Mouse (Mus musculus): ENCODE measurements around the gene Mrps12. TPM values are rescaled to one million over a fixed set of nuclear protein-coding genes. Genes with fewer than 3 reads are reported as not detected.
A peak's percentile ranks its signal among the peaks of the same experiment; 100 is the strongest.

Gene Mrps12
- total and polyA plus RNA-seq, 3 experiments: 126 to 137 TPM; not detected in 1

- peak overlapping the region; percentile 63 for H3K9ac ChIP-seq (ENCODE audit: control insufficient read depth, low read depth, low read length, poor library complexity, severe bottlenecking)
- H3K9me3 ChIP-seq (replicated peaks; ENCODE audit: insufficient read depth, low read length): no peaks in the 10 kb centered on the region
- peaks cover 27 to 46% of the 10 kb centered on the region in 2 experiments for H3K4me1 ChIP-seq (ENCODE audit: control insufficient read depth in 1 of 2, insufficient read depth in 2 of 2, low read length in 2 of 2)
- H3K4me3 ChIP-seq (ENCODE audit: control insufficient read depth in 1 of 2, insufficient read depth in 1 of 2, low read depth in 2 of 2, low read length in 2 of 2): peak overlapping the region; percentile 63 to 81
- no peaks in the 10 kb centered on the region for H3K27me3 ChIP-seq (ENCODE audit: control insufficient read depth in 1 of 2, insufficient read depth in 2 of 2, low read length in 2 of 2)
- no peak for TF ChIP-seq GATA1 (IDR thresholded peaks at IDR 0.05; ENCODE audit: low read depth, low read length)
- no peak for TF ChIP-seq MAFK (IDR thresholded peaks at IDR 0.05; ENCODE audit: borderline replicate concordance, low read depth, low read length)
- no peak for TF ChIP-seq ZNF384 (IDR thresholded peaks at IDR 0.05; ENCODE audit: low read depth, low read length)
- TF ChIP-seq MAX (IDR thresholded peaks at IDR 0.05; ENCODE audit: low read length): no peak
- no peak for TF ChIP-seq USF1 (IDR thresholded peaks at IDR 0.05; ENCODE audit: low read depth, low read length)
- TF ChIP-seq POLR2AphosphoS2 (IDR thresholded peaks at IDR 0.05; ENCODE audit: low read length): no peak
- TF ChIP-seq EP300 (IDR thresholded peaks at IDR 0.05; ENCODE audit: low read depth in 1 of 2, low read length in 2 of 2): no peak
- no peak for TF ChIP-seq ZMIZ1 (IDR thresholded peaks at IDR 0.05; ENCODE audit: low read depth, low read length)
- no peak for TF ChIP-seq MAZ (IDR thresholded peaks at IDR 0.05; ENCODE audit: low read depth, low read length)
- no peak for TF ChIP-seq UBTF (IDR thresholded peaks at IDR 0.05; ENCODE audit: borderline replicate concordance, insufficient read depth, low read depth, low read length)
- no peak for TF ChIP-seq E2F4 (IDR thresholded peaks at IDR 0.05; ENCODE audit: borderline replicate concordance, low read depth, low read length)
- no peak for TF ChIP-seq ELF1 (IDR thresholded peaks at IDR 0.05; ENCODE audit: low read depth, low read length)
- TF ChIP-seq CTCF (IDR thresholded peaks at IDR 0.05 in 2 of 3, conservative IDR thresholded peaks at IDR 0.05 in 1 of 3; ENCODE audit: control insufficient read depth in 1 of 3, insufficient read depth in 1 of 3, low read depth in 2 of 3, low read length in 3 of 3, poor library complexity in 1 of 3, severe bottlenecking in 1 of 3): no peak
- no peak for TF ChIP-seq CHD2 (IDR thresholded peaks at IDR 0.05; ENCODE audit: low read length)
- no peak for TF ChIP-seq ZC3H11A (IDR thresholded peaks at IDR 0.05; ENCODE audit: low read depth, low read length)
- no peak overlapping the region for H3K27ac ChIP-seq (ENCODE audit: control insufficient read depth, low read depth, low read length)
- H3K79me2 ChIP-seq (ENCODE audit: control insufficient read depth, insufficient read depth, low read length, poor library complexity): peaks cover 20% of the 10 kb centered on the region
- peaks cover 0 to 32% of the 10 kb centered on the region in 2 experiments; a peak in 3 of 4 replicates for H3K36me3 ChIP-seq (ENCODE audit: control insufficient read depth in 1 of 2, insufficient read depth in 2 of 2, low read length in 2 of 2)
- peak; percentile 45 for DNase-seq (ENCODE audit: low read depth, low spot score)
Measured at GRCm38 (mm10) chr7:28766910-28767309, 25.3 kb upstream of the Mrps12 start.

DNA sequence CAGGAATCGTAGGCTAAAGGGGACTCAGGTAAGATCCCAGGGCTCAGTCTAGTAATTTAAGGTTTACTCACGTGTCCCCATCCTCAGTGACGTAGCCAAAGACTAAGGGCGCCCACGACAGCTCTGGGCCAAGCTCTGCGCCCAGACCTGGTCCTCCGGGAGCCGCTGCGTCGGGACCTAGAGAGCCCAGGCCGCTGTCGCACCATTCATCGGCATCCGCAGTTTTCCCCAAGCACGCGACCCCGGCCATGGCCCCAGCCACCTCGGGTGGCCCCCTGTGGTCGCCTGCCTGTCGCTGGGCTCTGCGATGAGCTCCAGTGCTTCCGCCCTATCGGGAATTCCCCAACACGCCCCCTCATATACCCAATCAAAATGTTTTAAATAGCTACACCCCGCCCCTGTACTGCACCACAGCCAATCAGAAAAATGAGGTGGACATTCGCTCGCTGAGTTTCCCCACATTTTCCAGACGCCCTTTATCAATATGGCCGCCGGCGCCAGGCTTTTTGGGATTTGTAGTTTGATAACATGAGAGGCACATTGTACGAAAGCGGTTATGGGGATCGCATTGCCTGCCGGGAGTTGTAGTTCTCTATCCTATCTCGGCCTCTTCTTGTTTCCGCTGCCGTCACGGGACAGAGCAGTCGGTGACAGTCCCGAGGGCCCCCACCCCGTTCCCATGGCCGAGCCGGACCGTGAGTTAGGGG lies 24.7 kb upstream of the Mrps12 start, which contains the start of gene Sirt2:
Gene Sirt2, plus strand, starts transcription at position 563 of the 707 bp plus-strand sequence.
- Histone ChIP-seq H3K9ac (ENCODE audit: control insufficient read depth, low read depth, low read length, poor library complexity, severe bottlenecking) (peak within 1 kb of the TSS; percentile 78), H3K36me3 (ENCODE audit: control insufficient read depth in 1 of 2, insufficient read depth in 2 of 2, low read length in 2 of 2) (peaks cover 0 to 32% of the 10 kb centered on the region in 2 experiments; a peak in 2 of 4 replicates), H3K9me3 (replicated peaks; ENCODE audit: insufficient read depth, low read length) (no peaks in the 10 kb centered on the region), H3K27ac (ENCODE audit: control insufficient read depth, low read depth, low read length) (no peak within 1 kb of the TSS; the same call in 1 of the 2 replicates), H3K4me3 (ENCODE audit: control insufficient read depth in 1 of 2, insufficient read depth in 1 of 2, low read depth in 2 of 2, low read length in 2 of 2) (peak within 1 kb of the TSS; percentile 69 to 88), H3K4me1 (ENCODE audit: control insufficient read depth in 1 of 2, insufficient read depth in 2 of 2, low read length in 2 of 2) (peaks cover 27 to 46% of the 10 kb centered on the region in 2 experiments), H3K27me3 (ENCODE audit: control insufficient read depth in 1 of 2, insufficient read depth in 2 of 2, low read length in 2 of 2) (no peaks in the 10 kb centered on the region), H3K79me2 (ENCODE audit: control insufficient read depth, insufficient read depth, low read length, poor library complexity) (peaks cover 20% of the 10 kb centered on the region)
- peak; percentile 99 for DNase-seq (ENCODE audit: low read depth, low spot score)
- TF ChIP-seq CHD2 (IDR thresholded peaks at IDR 0.05; ENCODE audit: low read length) (peak; percentile 80), BHLHE40 (IDR thresholded peaks at IDR 0.05; ENCODE audit: borderline replicate concordance, low read depth, low read length) (peak; percentile 53; the same call in 1 of the 2 replicates), ELF1 (IDR thresholded peaks at IDR 0.05; ENCODE audit: low read depth, low read length) (peak; percentile 89), TBP (IDR thresholded peaks at IDR 0.05; ENCODE audit: low read depth, low read length) (peak; percentile 50; the same call in 1 of the 2 replicates), GABPA (IDR thresholded peaks at IDR 0.05; ENCODE audit: low read depth, low read length) (no peak), POLR2AphosphoS5 (IDR thresholded peaks at IDR 0.05; ENCODE audit: borderline replicate concordance, low read depth, low read length) (no peak), MAFK (IDR thresholded peaks at IDR 0.05; ENCODE audit: borderline replicate concordance, low read depth, low read length) (no peak), SIN3A (IDR thresholded peaks at IDR 0.05; ENCODE audit: low read length) (peak; percentile 99), JUND (IDR thresholded peaks at IDR 0.05; ENCODE audit: low read depth, low read length) (no peak), USF1 (IDR thresholded peaks at IDR 0.05; ENCODE audit: low read depth, low read length) (peak; percentile 76), NELFE (IDR thresholded peaks at IDR 0.05; ENCODE audit: low read depth, low read length) (peak; percentile 57), GATA1 (IDR thresholded peaks at IDR 0.05; ENCODE audit: low read depth, low read length) (peak; percentile 38; the same call in 1 of the 2 replicates), MAX (IDR thresholded peaks at IDR 0.05; ENCODE audit: low read length) (peak; percentile 68; the same call in 1 of the 2 replicates), MYC (IDR thresholded peaks at IDR 0.05; ENCODE audit: low read depth, low read length) (peak; percentile 83; the same call in 1 of the 2 replicates), USF2 (IDR thresholded peaks at IDR 0.05; ENCODE audit: borderline replicate concordance in 1 of 2, insufficient read depth in 1 of 2, low read depth in 1 of 2, low read length in 2 of 2) (peak in 1 of 2 experiments; percentile 26; a peak in 1 of 4 replicates), TCF12 (IDR thresholded peaks at IDR 0.05; ENCODE audit: low read depth, low read length) (0 out of 2 replicates have a peak, but pooled peaks have one; percentile 8), ETS1 (IDR thresholded peaks at IDR 0.05; ENCODE audit: low read depth, low read length) (peak; percentile 28; the same call in 1 of the 2 replicates), ZKSCAN1 (IDR thresholded peaks at IDR 0.05; ENCODE audit: low read depth, low read length) (no peak), POLR2A (IDR thresholded peaks at IDR 0.05; ENCODE audit: control insufficient read depth in 1 of 2, insufficient read depth in 1 of 2, low read depth in 1 of 2, low read length in 2 of 2, poor library complexity in 1 of 2) (peak; percentile 42 to 64; a peak in 2 of 4 replicates), MAZ (IDR thresholded peaks at IDR 0.05; ENCODE audit: low read depth, low read length) (peak; percentile 52; the same call in 1 of the 2 replicates)
